Mouse (Mus musculus) olfactory bulb, adult 2 months (tissue): ENCODE data around the gene Slc22a16. TPM values are rescaled to one million over a fixed set of nuclear protein-coding genes. Genes with fewer than 3 reads are reported as not detected.

Source experiments
- H3K27ac ChIP-seq: fragments of 200-500 bp; 2 replicates; pipeline ENCODE4 v1.5.1; 2012; ENCODE audit warnings: low read depth, low read length; ENCODE audit not compliant: insufficient read depth
- H3K4me1 ChIP-seq: fragments of 200-500 bp; 2 replicates; pipeline ENCODE4 v1.6.1; 2012; ENCODE audit warnings: low read length; ENCODE audit not compliant: control insufficient read depth, insufficient read depth
- H3K4me3 ChIP-seq: fragments of 200-500 bp; 2 replicates; pipeline ENCODE4 v1.5.1; 2012; ENCODE audit warnings: mild to moderate bottlenecking, low read depth, low read length, moderate library complexity; ENCODE audit not compliant: insufficient read depth
- CTCF ChIP-seq: fragments of 200-500 bp; IDR thresholded peaks from 2 replicates; pipeline ENCODE4 v1.5.1; 2012; ENCODE audit warnings: low read depth, mild to moderate bottlenecking, low read length, moderate library complexity; ENCODE audit not compliant: insufficient read depth
- POLR2A ChIP-seq: fragments of 200-500 bp; IDR thresholded peaks from 2 replicates; pipeline ENCODE4 v1.6.1; 2012; ENCODE audit warnings: mild to moderate bottlenecking, low read depth, low read length, moderate library complexity; ENCODE audit not compliant: insufficient read depth
- WGBS: fragments of 180-500 bp; shearing (Covaris S2); methylation state at CpG from one replicate; pipeline ENCODE4 v1.1.7; 2018; 5-methylcytosine and 5-hydroxymethylcytosine counted together
- polyA plus RNA-seq: library from polyadenylated mRNA; stranded (reverse); fragments of >200 nt; gene quantifications from 2 replicates; pipeline ENCODE4 v1.2.4, GENCODE M21; 2012; ENCODE audit warnings: low replicate concordance; ENCODE audit not compliant: missing spikeins, insufficient read depth, insufficient read length

The Slc22a16 gene
- not detected in 2 replicates for polyA plus RNA-seq

- TF ChIP-seq CTCF (no peak), POLR2A (no peak)
- no peak within 1 kb of the TSS for H3K27ac ChIP-seq
- no peaks in the 10 kb centered on the region for H3K4me1 ChIP-seq
- WGBS: 92% methylated on average over 12 of the region's 12 CpGs
- H3K4me3 ChIP-seq: no peak within 1 kb of the TSS
Measured at GRCm38 (mm10) chr10:40570036-40570435, at the start of gene Slc22a16. TSS of gene Slc22a16 (plus strand) at chr10:40570336.

DNA sequence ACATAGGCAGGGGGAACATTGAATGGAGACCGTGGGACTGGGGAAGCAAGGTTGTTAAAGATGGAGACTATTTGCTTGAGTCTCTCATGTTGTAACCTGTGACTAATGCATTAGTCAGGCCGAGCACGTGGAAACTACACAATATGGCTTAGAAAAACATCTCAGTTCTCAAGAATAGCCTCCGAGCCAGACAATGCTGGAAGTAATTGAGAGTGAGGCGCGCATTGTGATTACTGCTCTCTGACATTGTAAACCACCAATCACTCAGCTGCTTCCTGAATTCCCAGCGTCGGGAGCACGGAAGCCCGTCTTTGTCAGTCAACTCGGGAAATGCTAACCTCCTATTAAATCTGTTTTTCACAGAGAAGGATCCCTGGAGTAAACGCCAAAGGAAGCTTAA lies 48.6 kb upstream of the Slc22a16 start:
- WGBS: 13% methylated on average over 12 of the region's 12 CpGs
- H3K4me1 ChIP-seq: peaks cover 16% of the 10 kb centered on the region
- no peak for TF ChIP-seq CTCF
- TF ChIP-seq POLR2A: no peak
- H3K27ac ChIP-seq: peak overlapping the region; percentile 78
- H3K4me3 ChIP-seq: no peak overlapping the region

DNA sequence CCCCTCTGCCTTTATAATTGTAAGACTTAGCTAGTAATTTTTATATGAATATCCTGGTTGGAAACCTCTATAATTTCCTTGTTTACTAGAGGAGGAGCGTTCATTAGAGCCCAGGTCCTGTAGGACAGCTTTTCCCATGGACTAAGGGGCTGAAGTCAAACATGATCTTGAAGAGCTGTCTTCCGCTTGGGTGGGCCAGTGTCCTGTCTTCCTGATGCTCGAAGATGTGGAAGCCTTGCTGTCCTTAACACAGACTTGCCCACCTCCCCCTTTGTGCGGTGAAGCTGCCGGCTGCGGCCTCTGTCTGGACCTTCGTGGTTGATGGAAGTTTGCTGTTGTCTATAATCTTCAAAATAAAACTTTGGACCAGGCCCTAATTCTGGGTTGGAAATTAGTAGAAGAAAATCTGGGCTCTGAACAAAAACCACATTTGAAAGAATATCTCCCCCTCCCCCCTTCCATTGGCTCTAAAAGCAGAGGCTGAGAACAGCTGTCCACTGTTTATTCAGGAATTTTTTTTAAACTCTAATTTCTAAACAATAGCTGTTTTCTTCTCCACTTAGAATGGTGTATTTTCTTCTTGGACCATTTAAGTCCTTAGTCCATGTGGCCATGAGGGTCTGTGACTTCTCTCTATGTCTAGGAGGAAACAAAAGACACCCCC lies 46.7 kb upstream of the Slc22a16 start:
- 73% methylated on average over 7 of the region's 7 CpGs for WGBS
- Histone ChIP-seq H3K4me3 (no peak overlapping the region), H3K27ac (peak overlapping the region; percentile 39; the same call in 1 of the 2 replicates), H3K4me1 (peaks cover 16% of the 10 kb centered on the region)
- TF ChIP-seq CTCF (no peak), POLR2A (no peak)

DNA sequence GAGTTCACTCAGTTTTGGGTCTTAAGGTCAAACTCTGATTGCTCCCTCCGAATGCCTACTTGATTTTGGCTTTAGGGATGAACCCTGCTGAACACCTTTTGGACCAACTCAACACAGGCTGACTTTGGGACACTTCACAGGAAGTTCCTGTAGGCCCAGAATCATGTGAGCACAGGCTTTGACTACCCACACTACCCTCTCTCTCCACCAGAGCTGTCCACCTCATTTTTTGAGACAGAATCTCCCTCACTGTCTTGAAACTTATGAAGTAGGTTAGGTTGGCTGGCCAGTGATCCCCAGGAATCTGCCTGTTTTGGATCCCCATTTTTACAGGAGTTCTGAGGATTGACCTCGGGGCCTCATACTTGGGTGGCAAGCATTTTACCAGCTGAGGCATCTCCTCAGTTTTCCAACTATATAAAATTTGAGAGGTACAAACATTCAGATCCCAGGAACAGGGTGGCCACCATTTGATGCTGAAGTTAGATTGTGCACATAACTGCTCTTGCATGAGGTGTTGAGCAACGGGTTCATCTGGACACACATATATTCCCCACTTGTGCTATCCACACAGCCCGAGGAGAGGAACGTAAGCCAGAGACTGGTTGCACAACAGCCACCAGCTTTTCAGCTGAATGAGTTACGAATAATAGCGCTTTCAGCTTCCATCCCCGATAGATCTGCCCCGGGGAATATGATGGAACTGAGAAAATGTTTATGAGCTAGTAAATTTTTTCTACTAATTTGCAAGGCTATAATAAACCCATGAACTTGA lies 45.9 kb upstream of the Slc22a16 start:
- no peak overlapping the region for H3K4me3 ChIP-seq
- peak overlapping the region; percentile 36; the same call in 1 of the 2 replicates for H3K27ac ChIP-seq
- WGBS: 71% methylated on average over 9 of the region's 9 CpGs
- TF ChIP-seq CTCF (no peak), POLR2A (no peak)
- H3K4me1 ChIP-seq: peaks cover 16% of the 10 kb centered on the region

- TF ChIP-seq POLR2A: no peak
- TF ChIP-seq CTCF: no peak
- Histone ChIP-seq H3K4me3 (no peak overlapping the region), H3K27ac (no peak overlapping the region), H3K4me1 (peaks cover 12% of the 10 kb centered on the region)
- 33% methylated on average over 10 of the region's 10 CpGs for WGBS
Measured at GRCm38 (mm10) chr10:40524991-40525390, 45.1 kb upstream of the Slc22a16 start.

DNA sequence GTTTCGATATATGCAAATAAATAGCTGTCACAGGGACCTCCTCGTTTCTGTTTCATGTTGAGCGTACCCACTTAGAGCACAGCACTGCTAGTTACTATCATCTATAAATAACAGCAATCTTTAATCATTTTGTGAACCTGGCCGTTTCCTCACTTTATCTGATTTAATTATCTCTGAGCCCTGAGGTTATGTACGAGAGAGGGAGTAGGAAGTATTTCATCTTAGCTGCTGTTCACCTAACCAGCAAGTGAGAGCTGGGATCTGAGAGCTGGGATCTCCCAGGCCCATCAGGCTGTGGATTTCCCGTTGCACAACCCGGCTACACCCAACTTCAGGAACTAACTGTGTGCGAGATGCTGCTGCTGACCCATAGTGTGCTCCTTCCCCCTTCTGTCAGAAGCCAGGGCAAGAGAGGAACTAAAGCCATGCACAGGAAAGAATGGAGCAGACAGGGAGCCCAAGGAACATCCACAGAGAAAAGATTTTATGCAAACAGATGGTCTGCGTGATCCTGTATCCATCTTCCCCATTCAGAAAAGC lies 44.5 kb upstream of the Slc22a16 start:
- WGBS: 65% methylated on average over 9 of the region's 9 CpGs
- TF ChIP-seq CTCF: no peak
- TF ChIP-seq POLR2A: no peak
- no peak overlapping the region for H3K4me3 ChIP-seq
- H3K4me1 ChIP-seq: peaks cover 12% of the 10 kb centered on the region
- H3K27ac ChIP-seq: no peak overlapping the region

DNA sequence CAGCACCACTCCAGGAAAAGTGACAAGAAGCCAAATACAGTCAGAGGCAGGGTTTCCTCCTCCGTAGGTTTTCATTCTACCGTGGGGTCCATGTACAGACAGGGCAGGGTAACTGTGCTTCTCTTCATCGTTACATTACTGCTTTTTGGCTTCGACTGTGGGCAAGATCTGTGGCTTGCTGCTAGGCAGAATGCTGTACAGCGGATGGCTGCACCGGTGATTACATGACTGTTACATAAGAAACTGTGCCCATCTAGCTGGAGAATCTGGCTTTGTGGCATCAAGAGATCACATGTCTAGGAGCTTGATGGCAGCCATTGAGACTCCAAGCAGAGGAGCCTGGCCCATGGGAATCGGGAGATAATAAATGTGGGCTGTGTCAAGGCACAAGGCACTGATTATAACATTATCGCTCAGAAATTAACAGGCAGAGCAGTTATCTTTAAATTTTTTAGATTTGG lies 43.8 kb upstream of the Slc22a16 start:
- WGBS: 60% methylated on average over 8 of the region's 8 CpGs
- Histone ChIP-seq H3K4me3 (no peak overlapping the region), H3K4me1 (peaks cover 8% of the 10 kb centered on the region), H3K27ac (no peak overlapping the region)
- TF ChIP-seq POLR2A: no peak
- TF ChIP-seq CTCF: no peak

- no peak overlapping the region for H3K4me3 ChIP-seq
- no peak overlapping the region for H3K27ac ChIP-seq
- WGBS: 91% methylated on average over 3 of the region's 3 CpGs
- H3K4me1 ChIP-seq: peaks cover 4% of the 10 kb centered on the region; the same call in 1 of the 2 replicates
- TF ChIP-seq CTCF (no peak), POLR2A (no peak)
Measured at GRCm38 (mm10) chr10:40526986-40527385, 43.1 kb upstream of the Slc22a16 start.

GRCm38 (mm10) chr10:40527573-40527972 lies 42.6 kb upstream of the Slc22a16 start:
- H3K4me3 ChIP-seq: no peak overlapping the region
- H3K4me1 ChIP-seq: no peaks in the 10 kb centered on the region
- TF ChIP-seq POLR2A (no peak), CTCF (no peak)
- no peak overlapping the region for H3K27ac ChIP-seq
- 62% methylated on average over 8 of the region's 8 CpGs for WGBS
